Mouse (Mus musculus): Measurements from ENCODE around the gene Tmem41b. TPM values are rescaled to one million over a fixed set of nuclear protein-coding genes. Genes with fewer than 3 reads are reported as not detected.

Gene Tmem41b
- polyA plus RNA-seq, 2 experiments: 59.0 to 72.4 TPM

GRCm38 (mm10) chr7:110018631-110019482 is 32.1 kb upstream of the Tmem41b start:
- no peaks in the 10 kb centered on the region for H3K9me3 ChIP-seq (ENCODE audit: control insufficient read depth, low read length)
- WGBS: under 1% methylated on average over 36 of the region's 42 CpGs
- no peaks in the 10 kb centered on the region for H3K27me3 ChIP-seq (ENCODE audit: control insufficient read depth, insufficient read depth, low read length)
- H3K4me3 ChIP-seq (replicated peaks; ENCODE audit: low read length): peak overlapping the region; percentile 98
- H3K36me3 ChIP-seq (ENCODE audit: control insufficient read depth, insufficient read depth, low read length): peaks cover under 1% of the 10 kb centered on the region; the same call in 1 of the 2 replicates
- peak overlapping the region; percentile 96 for H3K9ac ChIP-seq (ENCODE audit: low read depth, low read length, severe bottlenecking)
- H3K27ac ChIP-seq (replicated peaks; ENCODE audit: low read depth, low read length): peak overlapping the region; percentile 88
- peak overlapping the region; percentile 72 for H3K4me2 ChIP-seq (replicated peaks; ENCODE audit: low read depth, low read length, severe bottlenecking)
- ATAC-seq (ENCODE audit: low FRiP score, low read depth): peak; percentile 63
- no peak for TF ChIP-seq POLR2A (IDR thresholded peaks at IDR 0.05; ENCODE audit: borderline replicate concordance, extremely low read depth, insufficient read depth, insufficient read length)
- peaks cover 3% of the 10 kb centered on the region; the same call in 1 of the 2 replicates for H3K4me1 ChIP-seq (ENCODE audit: control insufficient read depth, insufficient read depth, low read length)
- DNase-seq (ENCODE audit: low spot score): peak; percentile 12

GRCm38 (mm10) chr7:110018117-110018630 is 31.4 kb upstream of the Tmem41b start, which contains the start of gene Ipo7:
Gene Ipo7, plus strand, starts transcription at chr7:110018274.
- Histone ChIP-seq H3K4me2 (replicated peaks; ENCODE audit: low read depth, low read length, severe bottlenecking) (peak within 1 kb of the TSS; percentile 72), H3K36me3 (ENCODE audit: control insufficient read depth, insufficient read depth, low read length) (no peaks in the 10 kb centered on the region), H3K9ac (ENCODE audit: low read depth, low read length, severe bottlenecking) (peak within 1 kb of the TSS; percentile 96), H3K4me1 (ENCODE audit: control insufficient read depth, insufficient read depth, low read length) (peaks cover 3% of the 10 kb centered on the region; the same call in 1 of the 2 replicates), H3K27me3 (ENCODE audit: control insufficient read depth, insufficient read depth, low read length) (no peaks in the 10 kb centered on the region), H3K4me3 (replicated peaks; ENCODE audit: low read length) (peak within 1 kb of the TSS; percentile 98), H3K9me3 (ENCODE audit: control insufficient read depth, low read length) (no peaks in the 10 kb centered on the region), H3K27ac (replicated peaks; ENCODE audit: low read depth, low read length) (peak within 1 kb of the TSS; percentile 88)
- WGBS: 3% methylated on average over 46 of the region's 48 CpGs
- peak; percentile 86; the same call in 1 of the 2 replicates for TF ChIP-seq POLR2A (IDR thresholded peaks at IDR 0.05; ENCODE audit: borderline replicate concordance, extremely low read depth, insufficient read depth, insufficient read length)
- peak; percentile 97 for ATAC-seq (ENCODE audit: low FRiP score, low read depth)
- DNase-seq (ENCODE audit: low spot score): peak; percentile 94

- Histone ChIP-seq H3K4me1 (ENCODE audit: control insufficient read depth, insufficient read depth, low read length) (no peaks in the 10 kb centered on the region), H3K27ac (replicated peaks; ENCODE audit: low read depth, low read length) (no peak overlapping the region), H3K27me3 (ENCODE audit: control insufficient read depth, insufficient read depth, low read length) (no peaks in the 10 kb centered on the region), H3K36me3 (ENCODE audit: control insufficient read depth, insufficient read depth, low read length) (no peaks in the 10 kb centered on the region), H3K9me3 (ENCODE audit: control insufficient read depth, low read length) (no peaks in the 10 kb centered on the region), H3K4me2 (replicated peaks; ENCODE audit: low read depth, low read length, severe bottlenecking) (no peak overlapping the region), H3K9ac (ENCODE audit: low read depth, low read length, severe bottlenecking) (no peak overlapping the region), H3K4me3 (replicated peaks; ENCODE audit: low read length) (no peak overlapping the region)
- no peak for ATAC-seq (ENCODE audit: low FRiP score, low read depth)
- no peak for DNase-seq (ENCODE audit: low spot score)
- WGBS: 80% methylated on average over 5 of the region's 5 CpGs
- TF ChIP-seq POLR2A (IDR thresholded peaks at IDR 0.05; ENCODE audit: borderline replicate concordance, extremely low read depth, insufficient read depth, insufficient read length): no peak
Observed at GRCm38 (mm10) chr7:110014272-110014671, 27.5 kb upstream of the Tmem41b start.

- DNase-seq (ENCODE audit: low spot score): no peak
- H3K4me1 ChIP-seq (ENCODE audit: control insufficient read depth, insufficient read depth, low read length): no peaks in the 10 kb centered on the region
- H3K4me2 ChIP-seq (replicated peaks; ENCODE audit: low read depth, low read length, severe bottlenecking): no peak overlapping the region
- no peak for ATAC-seq (ENCODE audit: low FRiP score, low read depth)
- 50% methylated on average over 1 of the region's 1 CpGs for WGBS
- H3K27ac ChIP-seq (replicated peaks; ENCODE audit: low read depth, low read length): no peak overlapping the region
- no peaks in the 10 kb centered on the region for H3K9me3 ChIP-seq (ENCODE audit: control insufficient read depth, low read length)
- H3K9ac ChIP-seq (ENCODE audit: low read depth, low read length, severe bottlenecking): no peak overlapping the region
- H3K36me3 ChIP-seq (ENCODE audit: control insufficient read depth, insufficient read depth, low read length): no peaks in the 10 kb centered on the region
- H3K4me3 ChIP-seq (replicated peaks; ENCODE audit: low read length): no peak overlapping the region
- H3K27me3 ChIP-seq (ENCODE audit: control insufficient read depth, insufficient read depth, low read length): no peaks in the 10 kb centered on the region
- TF ChIP-seq POLR2A (IDR thresholded peaks at IDR 0.05; ENCODE audit: borderline replicate concordance, extremely low read depth, insufficient read depth, insufficient read length): no peak
Observed at GRCm38 (mm10) chr7:110011417-110011816, 24.7 kb upstream of the Tmem41b start.

GRCm38 (mm10) chr7:110009084-110009483 is 22.4 kb upstream of the Tmem41b start:
- no peak overlapping the region for H3K27ac ChIP-seq (replicated peaks; ENCODE audit: low read depth, low read length)
- no peak for TF ChIP-seq POLR2A (IDR thresholded peaks at IDR 0.05; ENCODE audit: borderline replicate concordance, extremely low read depth, insufficient read depth, insufficient read length)
- H3K4me3 ChIP-seq (replicated peaks; ENCODE audit: low read length): no peak overlapping the region
- no peak for ATAC-seq (ENCODE audit: low FRiP score, low read depth)
- H3K4me2 ChIP-seq (replicated peaks; ENCODE audit: low read depth, low read length, severe bottlenecking): no peak overlapping the region
- no peak for DNase-seq (ENCODE audit: low spot score)
- H3K9me3 ChIP-seq (ENCODE audit: control insufficient read depth, low read length): no peaks in the 10 kb centered on the region
- no peaks in the 10 kb centered on the region for H3K36me3 ChIP-seq (ENCODE audit: control insufficient read depth, insufficient read depth, low read length)
- no peaks in the 10 kb centered on the region for H3K27me3 ChIP-seq (ENCODE audit: control insufficient read depth, insufficient read depth, low read length)
- 91% methylated on average over 6 of the region's 6 CpGs for WGBS
- H3K4me1 ChIP-seq (ENCODE audit: control insufficient read depth, insufficient read depth, low read length): no peaks in the 10 kb centered on the region
- no peak overlapping the region for H3K9ac ChIP-seq (ENCODE audit: low read depth, low read length, severe bottlenecking)

All from limb, embryonic 14.5 days (tissue).